ENCODE assay signal across 8 mouse cellular contexts in genomic region chr4:140647711-140648421, GRCm38 (mm10). TPM values are rescaled to one million over a fixed set of nuclear protein-coding genes. Genes with fewer than 3 reads are reported as not detected.
DNase-seq lines count a peak whose midpoint lies in the region; ATAC-seq and TF ChIP-seq lines count a peak whose summit lies in the region.

No protein-coding gene starts in this region.

- H3K4me2 ChIP-seq in limb, embryonic 12.5 days, result peak overlapping the region; percentile 76
- H3K4me2 ChIP-seq in neural tube, embryonic 12.5 days (replicated peaks), result peak overlapping the region; percentile 77

- peak overlapping the region; percentile 71 for H3K4me3 ChIP-seq in liver, adult 2 months (ENCODE audit: insufficient read depth, low read depth, low read length)
- H3K4me3 ChIP-seq in cerebellum, adult 2 months (replicated peaks; ENCODE audit: insufficient read depth, low read depth, low read length), result peak overlapping the region; percentile 92
- peak overlapping the region; percentile 76 for H3K4me3 ChIP-seq in limb, embryonic 12.5 days (replicated peaks)
- peak overlapping the region; percentile 75 for H3K4me3 ChIP-seq in neural tube, embryonic 12.5 days

- peak overlapping the region; percentile 81 for H3K9ac ChIP-seq in liver, adult 2 months (ENCODE audit: low read depth, low read length)
- peak overlapping the region; percentile 94 for H3K9ac ChIP-seq in limb, embryonic 12.5 days (replicated peaks)
- H3K9ac ChIP-seq in neural tube, embryonic 12.5 days, result peak overlapping the region; percentile 90

- H3K36me3 ChIP-seq in liver, adult 2 months (ENCODE audit: control insufficient read depth, insufficient read depth, low read length), result no peaks in the 10 kb centered on the region
- peaks cover 21% of the 10 kb centered on the region for H3K36me3 ChIP-seq in limb, embryonic 12.5 days
- peaks cover 15% of the 10 kb centered on the region for H3K36me3 ChIP-seq in neural tube, embryonic 12.5 days

- no peaks in the 10 kb centered on the region for H3K27me3 ChIP-seq in liver, adult 2 months (ENCODE audit: control insufficient read depth, insufficient read depth, low read length)
- no peaks in the 10 kb centered on the region for H3K27me3 ChIP-seq in cerebellum, adult 2 months (ENCODE audit: control insufficient read depth, insufficient read depth, low read length)
- H3K27me3 ChIP-seq in limb, embryonic 12.5 days, result no peaks in the 10 kb centered on the region
- H3K27me3 ChIP-seq in neural tube, embryonic 12.5 days (replicated peaks), result no peaks in the 10 kb centered on the region

- TF ChIP-seq CTCF in liver, adult 2 months (IDR thresholded peaks at IDR 0.05; ENCODE audit: low read depth, low read length), result no peak
- no peak for TF ChIP-seq CTCF in cerebellum, adult 2 months (IDR thresholded peaks at IDR 0.05; ENCODE audit: borderline replicate concordance, insufficient read depth, low read depth, low read length)

- TF ChIP-seq POLR2A in liver, adult 2 months (IDR thresholded peaks at IDR 0.05; ENCODE audit: extremely low read depth, insufficient read depth, low read length), result no peak
- 0 out of 2 replicates have a peak, but pooled peaks have one; percentile 29 for TF ChIP-seq POLR2A in cerebellum, adult 2 months (IDR thresholded peaks at IDR 0.05; ENCODE audit: borderline replicate concordance, insufficient read depth, low read length)

- H3K9me3 ChIP-seq in limb, embryonic 12.5 days, result peaks cover 5% of the 10 kb centered on the region
- H3K9me3 ChIP-seq in neural tube, embryonic 12.5 days, result no peaks in the 10 kb centered on the region; the same call in 1 of the 2 replicates

- 14% methylated on average over 12 of the region's 12 CpGs for WGBS in liver, adult 2 months
- WGBS in cerebellum, adult 2 months, result 4% methylated on average over 12 of the region's 12 CpGs
- WGBS in limb, embryonic 12.5 days, result 9% methylated on average over 12 of the region's 12 CpGs
- 6% methylated on average over 12 of the region's 12 CpGs for WGBS in neural tube, embryonic 12.5 days

- no peaks in the 10 kb centered on the region; the same call in 1 of the 2 replicates for H3K79me2 ChIP-seq in liver, adult 2 months (ENCODE audit: control insufficient read depth, insufficient read depth, low read length)

- no peak for ATAC-seq in limb, embryonic 12.5 days (ENCODE audit: insufficient number of reproducible peaks, insufficient read depth, low FRiP score, low TSS enrichment, low read depth)
- peak; percentile 62 for ATAC-seq in neural tube, embryonic 12.5 days (ENCODE audit: low FRiP score, low read depth)

- no peak for DNase-seq in liver, adult 2 months (ENCODE audit: extremely low read depth, low read depth, low spot score)
- no peak for DNase-seq in liver
- DNase-seq in cerebellum, adult 2 months, result peak; percentile 88 to 93
- peak; percentile 35 for DNase-seq in forelimb bud, embryonic 11.5 days (ENCODE audit: low read depth, low spot score)
- no peak for DNase-seq in left cerebral cortex, adult 11 months (ENCODE audit: low spot score)
- DNase-seq in thymus, postnatal 4 days, result no peak

- no peak overlapping the region for H3K27ac ChIP-seq in liver, adult 2 months (replicated peaks; ENCODE audit: insufficient read depth, low read depth, low read length)
- peak overlapping the region; percentile 95 for H3K27ac ChIP-seq in cerebellum, adult 2 months (ENCODE audit: insufficient read depth, low read length)
- H3K27ac ChIP-seq in limb, embryonic 12.5 days, result peak overlapping the region; percentile 92
- H3K27ac ChIP-seq in neural tube, embryonic 12.5 days, result peak overlapping the region; percentile 85

- peaks cover 3% of the 10 kb centered on the region; the same call in 1 of the 2 replicates for H3K4me1 ChIP-seq in liver, adult 2 months (ENCODE audit: control insufficient read depth, insufficient read depth, low read length)
- peaks cover 34% of the 10 kb centered on the region for H3K4me1 ChIP-seq in cerebellum, adult 2 months (ENCODE audit: control insufficient read depth, insufficient read depth, low read length)
- H3K4me1 ChIP-seq in limb, embryonic 12.5 days (replicated peaks), result peaks cover 30% of the 10 kb centered on the region
- peaks cover 47% of the 10 kb centered on the region for H3K4me1 ChIP-seq in neural tube, embryonic 12.5 days

RNA-seq across cellular contexts. Expression of gene Arhgef10l, which starts 17.9 kb away (rescaled TPM):
- total RNA-seq in liver, adult 2 months (2014; rRNA removed), result 17.7 and 25.5 TPM in 2 replicates
- polyA plus RNA-seq in liver, adult 2 months (2012; rRNA removed), result 54.4 and 69.9 TPM in 2 replicates
- polyA plus RNA-seq in cerebellum, adult 2 months (2012; rRNA removed), result 52.7 and 55.5 TPM in 2 replicates
- polyA plus RNA-seq in limb, embryonic 12.5 days (2016; fragmentation: Nextera tagmentation; extraction: Ambion mirVana), result 18.1 and 20.0 TPM in 2 replicates
- 35.8 and 38.8 TPM in 2 replicates for polyA plus RNA-seq in neural tube, embryonic 12.5 days (2016; fragmentation: Nextera tagmentation; extraction: Ambion mirVana)

RNA-seq across cellular contexts. Expression of gene Rcc2, which starts 52.5 kb away (rescaled TPM):
- total RNA-seq in liver, adult 2 months (2014; rRNA removed), result 5.3 and 7.2 TPM in 2 replicates
- 14.3 and 16.3 TPM in 2 replicates for polyA plus RNA-seq in liver, adult 2 months (2012; rRNA removed)
- polyA plus RNA-seq in cerebellum, adult 2 months (2012; rRNA removed), result 40.0 and 40.6 TPM in 2 replicates
- polyA plus RNA-seq in limb, embryonic 12.5 days (2016; fragmentation: Nextera tagmentation; extraction: Ambion mirVana), result 75.8 and 139 TPM in 2 replicates
- 99.9 and 106 TPM in 2 replicates for polyA plus RNA-seq in neural tube, embryonic 12.5 days (2016; fragmentation: Nextera tagmentation; extraction: Ambion mirVana)

Comparison
In these comparisons a context has a peak if more than half of its experiments do, and no peak if none do; other contexts are left out.
1. DNase-seq: peak in cerebellum, adult 2 months (2 of 2) and forelimb bud, embryonic 11.5 days (single experiment); none in liver, adult 2 months (single experiment), liver (single experiment), left cerebral cortex, adult 11 months (single experiment) and thymus, postnatal 4 days (single experiment).
2. Peak in every context shown above with its lines, with median percentiles within 50 percentile points of each other: H3K4me3 ChIP-seq and H3K9ac ChIP-seq.